In the genomic region with DNA sequence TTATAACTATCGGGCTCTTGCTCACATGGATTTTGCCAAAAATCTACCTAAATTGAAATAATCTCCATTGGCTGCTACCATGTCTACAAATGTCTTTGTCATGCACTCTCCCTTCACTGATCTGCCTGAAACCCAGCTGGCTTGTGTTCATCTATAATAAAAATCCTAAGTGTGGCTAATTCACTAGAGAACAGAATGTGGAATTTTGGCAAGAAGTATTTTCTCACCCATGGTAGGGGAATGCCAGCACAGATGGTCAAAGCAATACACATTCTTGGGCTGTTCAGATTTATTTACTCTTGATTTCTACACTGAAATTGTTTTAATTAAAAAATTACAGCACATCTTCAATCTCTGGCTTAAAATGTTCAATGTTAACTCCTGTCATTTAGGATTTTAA, we compare ENCODE assay signal across 19 mouse cellular contexts.
DNase-seq lines count a peak whose midpoint lies in the region; ATAC-seq and TF ChIP-seq lines count a peak whose summit lies in the region.
"Had no signal": no experiment of that assay in that cellular context is flagged by ENCODE, and none has a peak within 500 bp of the region (broad histone marks: within the 10 kb centered on the region; RNA-seq: fewer than 3 reads in every experiment).

No protein-coding gene starts in this region.

- DNase-seq in embryonic facial prominence, embryonic 14.5 days (ENCODE audit: low spot score): peak; percentile 16
- DNase-seq in embryonic facial prominence, embryonic 10.5 days (ENCODE audit: low spot score): no peak
- peak; percentile 56 for DNase-seq in hindbrain, postnatal 0 days (ENCODE audit: low spot score)
- no peak for DNase-seq in hindbrain, embryonic 10.5 days (ENCODE audit: low spot score)
- peak; percentile 23 to 29 for DNase-seq in right cerebral cortex, adult 2 months (ENCODE audit: low spot score in 2 of 2)
- DNase-seq in right cerebral cortex, postnatal 36 days (ENCODE audit: low spot score in 2 of 2): no peak
- peak; percentile 55 for DNase-seq in telencephalon, adult 2 months (ENCODE audit: low read depth, low spot score)
- DNase-seq in B cell, adult 2 months: no peak
- DNase-seq: adrenal gland, adult 8-10 months; cerebellum, adult 8-10 months; heart, postnatal 14 days; kidney, adult 18-20 months; kidney, postnatal 10 days; lung, postnatal 10 days; thymus, adult 18-20 months had no signal

- no peak overlapping the region for H3K27ac ChIP-seq in embryonic facial prominence, embryonic 14.5 days (replicated peaks; ENCODE audit: low read depth, low read length)
- H3K27ac ChIP-seq in embryonic facial prominence, embryonic 10.5 days (replicated peaks): no peak overlapping the region
- no peak overlapping the region for H3K27ac ChIP-seq in hindbrain, postnatal 0 days
- no peak overlapping the region for H3K27ac ChIP-seq in hindbrain, embryonic 10.5 days
- H3K27ac ChIP-seq: embryonic facial prominence, embryonic 13.5 days; limb, embryonic 15.5 days had no signal

- H3K4me1 ChIP-seq in embryonic facial prominence, embryonic 14.5 days (ENCODE audit: control insufficient read depth, insufficient read depth, low read length): no peaks in the 10 kb centered on the region
- H3K4me1 ChIP-seq in embryonic facial prominence, embryonic 10.5 days: no peaks in the 10 kb centered on the region
- H3K4me1 ChIP-seq in hindbrain, postnatal 0 days (ENCODE audit: insufficient read depth, low read length): no peaks in the 10 kb centered on the region
- H3K4me1 ChIP-seq in hindbrain, embryonic 10.5 days (replicated peaks): no peaks in the 10 kb centered on the region
- H3K4me1 ChIP-seq: embryonic facial prominence, embryonic 13.5 days; limb, embryonic 15.5 days had no signal

- ATAC-seq in embryonic facial prominence, embryonic 14.5 days (ENCODE audit: low read depth): no peak
- ATAC-seq in hindbrain, postnatal 0 days: peak; percentile 61; the same call in 1 of the 2 replicates
- ATAC-seq: midbrain, embryonic 16.5 days had no signal

- no peaks in the 10 kb centered on the region for H3K36me3 ChIP-seq in embryonic facial prominence, embryonic 14.5 days (ENCODE audit: control insufficient read depth, insufficient read depth, low read length)
- H3K36me3 ChIP-seq in embryonic facial prominence, embryonic 10.5 days (replicated peaks): no peaks in the 10 kb centered on the region
- H3K36me3 ChIP-seq in hindbrain, postnatal 0 days (ENCODE audit: insufficient read depth, low read length): no peaks in the 10 kb centered on the region
- H3K36me3 ChIP-seq in hindbrain, embryonic 10.5 days: no peaks in the 10 kb centered on the region
- H3K36me3 ChIP-seq: embryonic facial prominence, embryonic 13.5 days; limb, embryonic 15.5 days had no signal

- H3K27me3 ChIP-seq in embryonic facial prominence, embryonic 14.5 days (replicated peaks; ENCODE audit: control insufficient read depth, insufficient read depth, low read length): no peaks in the 10 kb centered on the region
- H3K27me3 ChIP-seq in embryonic facial prominence, embryonic 10.5 days (replicated peaks; ENCODE audit: low read depth, poor library complexity, severe bottlenecking): no peaks in the 10 kb centered on the region
- H3K27me3 ChIP-seq in hindbrain, postnatal 0 days (ENCODE audit: insufficient read depth, low read length): no peaks in the 10 kb centered on the region
- no peaks in the 10 kb centered on the region for H3K27me3 ChIP-seq in hindbrain, embryonic 10.5 days (ENCODE audit: insufficient read depth, poor library complexity, severe bottlenecking)
- H3K27me3 ChIP-seq: embryonic facial prominence, embryonic 13.5 days; limb, embryonic 15.5 days had no signal

- 83% methylated on average over 1 of the region's 1 CpGs for WGBS in embryonic facial prominence, embryonic 14.5 days
- 95% methylated on average over 1 of the region's 1 CpGs for WGBS in embryonic facial prominence, embryonic 10.5 days
- 63% methylated on average over 1 of the region's 1 CpGs for whole genome bisulfite sequencing in hindbrain, postnatal 0 days
- whole genome bisulfite sequencing in hindbrain, embryonic 10.5 days: 100% methylated on average over 1 of the region's 1 CpGs

- no peak for TF ChIP-seq CTCF in hindbrain, postnatal 0 days (IDR thresholded peaks at IDR 0.05; ENCODE audit: low read depth)

- no peak overlapping the region for H3K9ac ChIP-seq in embryonic facial prominence, embryonic 14.5 days (ENCODE audit: low read depth, low read length)
- no peak overlapping the region for H3K9ac ChIP-seq in hindbrain, postnatal 0 days (replicated peaks; ENCODE audit: low read length)
- H3K9ac ChIP-seq: embryonic facial prominence, embryonic 13.5 days; limb, embryonic 15.5 days had no signal

- H3K4me3 ChIP-seq in embryonic facial prominence, embryonic 14.5 days (ENCODE audit: low read depth, low read length): no peak overlapping the region
- no peak overlapping the region for H3K4me3 ChIP-seq in embryonic facial prominence, embryonic 10.5 days
- H3K4me3 ChIP-seq in hindbrain, postnatal 0 days (ENCODE audit: low read length): no peak overlapping the region
- no peak overlapping the region for H3K4me3 ChIP-seq in hindbrain, embryonic 10.5 days
- H3K4me3 ChIP-seq: embryonic facial prominence, embryonic 13.5 days; limb, embryonic 15.5 days had no signal

- no peaks in the 10 kb centered on the region for H3K9me3 ChIP-seq in embryonic facial prominence, embryonic 14.5 days (ENCODE audit: control insufficient read depth, low read length)
- no peaks in the 10 kb centered on the region for H3K9me3 ChIP-seq in embryonic facial prominence, embryonic 10.5 days
- H3K9me3 ChIP-seq in hindbrain, postnatal 0 days (ENCODE audit: low read length): no peaks in the 10 kb centered on the region
- no peaks in the 10 kb centered on the region for H3K9me3 ChIP-seq in hindbrain, embryonic 10.5 days
- H3K9me3 ChIP-seq: embryonic facial prominence, embryonic 13.5 days; limb, embryonic 15.5 days had no signal

- H3K4me2 ChIP-seq in embryonic facial prominence, embryonic 14.5 days (ENCODE audit: low read depth, low read length): no peak overlapping the region
- H3K4me2 ChIP-seq in hindbrain, postnatal 0 days (ENCODE audit: low read depth, low read length): no peak overlapping the region
- H3K4me2 ChIP-seq: embryonic facial prominence, embryonic 13.5 days; heart, embryonic 11.5 days; limb, embryonic 15.5 days had no signal

Comparison
In these comparisons a context has a peak if more than half of its experiments do, and no peak if none do; other contexts are left out.
1. DNase-seq: peak in embryonic facial prominence, embryonic 14.5 days (single experiment), hindbrain, postnatal 0 days (single experiment), right cerebral cortex, adult 2 months (2 of 2) and telencephalon, adult 2 months (single experiment); none in embryonic facial prominence, embryonic 10.5 days (single experiment), hindbrain, embryonic 10.5 days (single experiment), right cerebral cortex, postnatal 36 days (0 of 2) and B cell, adult 2 months (0 of 2).